Mouse (Mus musculus) neural tube, embryonic 10.5 days (tissue): Measurements from ENCODE around the gene Odf3.

Experiments used
- DNase-seq: peaks from one replicate; pipeline ENCODE4 v3.0.0-alpha.2; 2017; ENCODE audit warnings: low spot score; ENCODE audit errors: extremely low spot score

Gene Odf3

DNA sequence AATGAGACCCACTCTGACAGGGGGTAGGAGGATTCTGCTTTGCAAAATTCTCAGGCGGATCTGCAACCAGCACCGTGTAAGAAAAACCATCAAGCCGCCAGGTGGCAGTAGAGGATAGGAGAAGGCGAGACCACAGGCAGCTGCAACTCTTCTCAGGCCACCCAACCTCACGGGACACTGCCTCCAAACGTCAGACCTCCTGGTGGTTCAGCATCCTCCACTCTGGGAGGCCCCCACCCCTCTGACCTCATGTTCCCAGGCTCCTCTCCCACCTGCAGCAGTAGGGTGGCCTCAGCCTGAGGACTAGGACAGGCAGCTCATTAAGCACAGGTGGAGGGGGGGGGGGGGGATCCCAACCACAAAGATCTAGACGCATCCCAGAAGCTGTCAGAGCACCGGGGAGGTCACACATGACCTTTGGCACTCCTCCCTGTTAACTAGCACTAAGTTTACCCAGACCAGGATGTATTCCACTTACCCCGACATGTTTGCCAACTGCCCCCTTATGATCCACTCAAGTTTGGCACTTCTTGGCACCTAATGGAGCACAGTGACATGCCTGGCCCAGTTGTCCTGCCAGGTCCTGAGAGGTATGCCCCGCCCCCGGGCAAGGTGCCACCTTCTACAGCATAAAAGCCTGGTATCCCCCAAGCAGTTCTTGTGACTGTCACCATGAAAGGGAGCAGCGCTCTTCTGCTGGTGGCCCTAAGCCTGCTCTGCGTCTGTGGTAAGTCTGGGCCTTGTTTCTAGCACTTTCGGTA lies 2.5 kb upstream of the Odf3 start, which contains the start of gene Scgb1c1:
Gene Scgb1c1, plus strand, starts transcription at position 643 of the 761 bp plus-strand sequence.
- peak; percentile 93 for DNase-seq

DNA sequence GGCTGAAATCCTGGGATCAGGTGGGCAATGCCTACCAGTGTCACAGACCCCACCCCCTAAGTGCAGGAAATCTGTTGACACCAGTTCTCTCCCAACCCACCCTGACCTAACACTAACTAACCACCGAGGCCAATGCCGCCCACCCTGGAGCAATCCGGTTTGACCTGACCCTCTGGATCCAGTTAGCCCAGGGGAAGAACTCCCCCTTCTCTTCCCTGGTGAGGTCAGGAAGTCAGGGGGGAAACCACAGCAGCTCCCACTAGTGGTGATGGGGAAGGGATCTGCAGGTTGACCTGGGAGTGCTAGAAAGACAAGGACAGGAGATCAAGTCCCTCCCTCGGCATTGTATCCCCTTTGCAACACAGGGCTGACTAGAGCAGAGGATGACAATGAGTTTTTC lies 1.9 kb upstream of the Odf3 start:
- DNase-seq = no peak

- DNase-seq = no peak
Observed at GRCm38 (mm10) chr7:140846676-140847075, 929 bp upstream of the Odf3 start.

DNA sequence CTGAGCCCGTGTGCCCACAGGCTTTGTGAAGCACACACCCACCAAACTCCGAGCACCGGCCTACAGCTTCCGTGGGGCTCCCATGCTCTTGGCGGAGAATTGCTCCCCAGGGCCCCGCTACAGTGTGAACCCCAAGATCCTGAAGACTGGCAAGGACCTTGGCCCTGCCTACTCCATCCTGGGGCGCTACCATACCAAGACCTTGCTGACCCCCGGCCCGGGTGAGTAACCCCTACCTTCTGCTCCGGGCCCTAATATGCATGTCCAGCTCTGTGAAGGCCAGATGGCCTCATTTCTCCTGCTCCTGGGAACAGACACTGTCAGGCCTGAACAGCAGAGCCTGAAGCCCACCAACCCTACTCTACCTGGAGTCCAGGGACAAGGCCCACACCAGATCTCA lies 986 bp downstream of the Odf3 start:
- no peak for DNase-seq

DNA sequence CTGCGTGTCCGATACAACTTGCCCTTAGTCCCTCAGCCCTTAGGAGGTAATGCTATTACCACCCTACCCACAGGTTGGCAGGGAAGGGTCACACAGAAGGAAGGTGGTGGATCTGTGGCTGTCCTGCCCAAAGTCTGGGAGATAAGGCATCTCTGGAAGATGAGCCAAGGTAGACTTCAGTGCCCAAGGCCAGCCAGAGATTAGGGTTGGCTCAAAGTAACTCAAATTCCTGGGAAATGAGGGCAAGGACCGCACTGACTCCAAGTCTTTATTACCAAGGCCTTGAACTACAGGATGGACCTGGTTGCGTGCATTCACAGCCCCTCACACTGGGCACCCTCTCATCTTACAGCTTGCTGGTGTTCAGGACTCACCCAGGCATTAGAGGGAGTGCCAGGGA lies 4.3 kb downstream of the Odf3 start:
- DNase-seq = no peak

DNA sequence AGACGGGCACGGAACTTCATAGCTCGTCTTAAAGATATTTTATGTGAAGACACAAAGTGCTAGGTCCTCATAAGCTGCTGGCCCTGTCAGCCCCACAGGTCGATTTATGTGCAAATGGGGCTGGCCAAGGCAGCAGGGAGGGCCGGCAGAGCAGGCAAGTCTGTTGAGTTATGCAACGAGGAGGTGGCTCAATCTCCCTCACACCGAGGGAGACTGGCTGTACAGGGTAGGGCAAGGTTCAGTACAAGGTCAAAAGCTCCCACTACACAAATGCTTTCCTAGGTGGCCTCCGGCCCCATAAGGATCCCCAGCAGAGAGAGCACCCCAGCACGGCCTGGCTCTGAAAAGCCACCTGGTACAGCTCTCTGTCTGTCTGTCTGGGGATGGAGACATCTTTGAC lies 5.8 kb downstream of the Odf3 start:
- no peak for DNase-seq

DNA sequence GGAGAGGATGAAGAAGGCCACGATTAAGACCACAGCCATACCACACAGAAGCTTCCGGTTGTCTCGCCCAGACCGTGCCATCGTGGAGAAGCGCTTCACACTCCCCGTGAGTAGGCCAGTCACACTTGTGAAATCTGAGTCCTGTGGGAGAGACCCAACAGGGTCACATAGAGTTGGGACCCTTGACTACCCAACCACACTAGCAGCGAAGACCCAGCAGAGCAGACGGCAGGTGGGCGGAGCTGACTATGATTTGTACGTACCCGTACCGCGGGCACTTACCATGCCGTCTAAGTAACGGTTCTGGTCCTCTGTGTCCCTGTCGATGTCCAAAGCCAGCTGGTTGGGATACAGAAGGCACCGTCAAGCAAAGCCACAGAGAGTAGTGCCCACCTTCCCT lies 6.9 kb downstream of the Odf3 start:
- DNase-seq = no peak

DNA sequence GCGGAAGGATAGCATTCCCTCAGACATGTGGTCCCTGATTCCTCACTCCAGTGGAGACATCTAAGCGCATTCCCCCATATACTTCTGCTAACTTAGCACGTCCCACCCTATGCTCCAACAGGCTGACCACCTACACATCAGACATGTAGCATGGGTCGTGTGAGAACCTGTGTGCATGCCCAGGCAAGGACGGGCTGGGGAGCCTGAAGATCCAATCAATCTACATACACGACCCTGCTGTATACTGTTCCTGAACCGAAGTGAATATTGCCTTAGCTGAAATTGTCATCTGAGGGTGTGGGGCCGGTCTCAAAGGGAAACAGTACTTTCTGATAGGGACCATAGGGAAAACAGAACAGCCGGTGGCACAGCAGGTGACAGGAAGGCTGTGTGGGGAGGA lies 7.6 kb downstream of the Odf3 start:
- DNase-seq = no peak

DNA sequence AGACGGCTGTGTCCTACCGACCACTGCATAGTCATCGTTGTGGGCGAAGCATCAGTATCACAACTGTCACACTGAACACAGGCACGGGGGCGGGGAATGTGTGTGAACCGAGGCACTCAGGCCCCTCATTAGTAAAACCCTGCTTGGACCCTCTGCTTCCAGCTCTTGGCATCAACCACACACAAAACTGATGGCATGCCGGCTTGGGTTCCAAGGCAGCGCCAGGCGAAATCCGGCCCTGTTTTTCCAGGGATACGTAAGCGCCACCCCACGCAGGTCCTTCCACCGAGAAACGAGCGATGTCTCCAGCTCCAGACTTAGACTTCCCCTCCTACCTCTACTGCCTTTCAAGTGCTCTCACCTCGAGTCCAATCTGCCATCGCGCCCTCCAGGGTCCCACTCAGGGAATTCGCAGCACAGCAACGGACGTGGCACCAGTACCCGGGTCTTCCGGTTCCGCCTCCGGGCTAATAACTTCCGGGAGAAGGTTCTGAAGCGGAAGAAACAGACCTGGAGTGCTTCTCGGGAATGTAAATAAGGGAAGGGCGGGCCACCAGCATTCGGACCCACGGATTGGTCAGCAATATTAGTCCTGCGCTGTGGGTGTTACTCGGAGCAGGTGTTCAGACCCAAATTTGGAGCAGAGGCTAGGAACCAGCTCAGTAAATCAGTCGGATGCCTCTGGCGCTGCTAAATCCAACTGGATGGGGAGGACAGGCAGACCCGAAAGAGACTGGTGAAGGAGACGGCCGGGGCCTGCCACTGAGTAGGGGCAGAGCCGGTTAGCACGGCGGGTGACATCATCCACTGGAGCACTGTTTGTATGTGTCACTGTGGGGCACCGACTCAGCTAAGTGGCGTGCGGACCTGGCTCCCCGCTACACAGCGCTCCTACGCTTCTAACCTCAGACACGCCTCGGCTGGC lies 8.5 kb downstream of the Odf3 start, which contains the start of gene Gm45785:
Gene Gm45785, minus strand, starts transcription at position 472 of the 925 bp plus-strand sequence.
- peak; percentile 90 for DNase-seq

- DNase-seq = peak; percentile 79
Observed at GRCm38 (mm10) chr7:140856785-140857549, 9.4 kb downstream of the Odf3 start, which contains the start of gene Ric8a. TSS of gene Ric8a (plus strand) at chr7:140856957.

GRCm38 (mm10) chr7:140857550-140858505 lies 10.2 kb downstream of the Odf3 start, which contains the start of gene Bet1l:
TSS of gene Bet1l (minus strand) at chr7:140857577.
- DNase-seq = no peak

- DNase-seq = no peak
Observed at GRCm38 (mm10) chr7:140858746-140859145, 11.1 kb downstream of the Odf3 start.

DNA sequence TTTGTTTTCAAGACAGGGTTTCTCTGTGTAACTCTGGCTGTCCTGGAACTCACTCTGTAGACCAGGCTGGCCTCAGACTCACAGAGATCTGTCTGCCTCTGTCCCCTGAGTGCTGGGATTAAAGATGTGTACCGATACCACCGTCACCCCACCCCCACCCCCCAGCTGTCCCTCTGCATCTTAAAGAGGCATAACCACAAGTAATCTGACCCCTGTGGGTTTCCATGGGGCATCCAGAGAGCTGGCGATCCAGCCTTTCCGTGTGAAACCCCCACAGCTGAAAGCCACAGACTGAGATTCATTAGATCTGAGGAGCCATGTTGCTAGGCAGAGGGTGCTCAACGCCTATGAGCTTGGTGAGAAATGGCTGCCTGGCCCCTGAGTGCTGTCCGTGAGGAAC lies 12.4 kb downstream of the Odf3 start:
- no peak for DNase-seq

DNA sequence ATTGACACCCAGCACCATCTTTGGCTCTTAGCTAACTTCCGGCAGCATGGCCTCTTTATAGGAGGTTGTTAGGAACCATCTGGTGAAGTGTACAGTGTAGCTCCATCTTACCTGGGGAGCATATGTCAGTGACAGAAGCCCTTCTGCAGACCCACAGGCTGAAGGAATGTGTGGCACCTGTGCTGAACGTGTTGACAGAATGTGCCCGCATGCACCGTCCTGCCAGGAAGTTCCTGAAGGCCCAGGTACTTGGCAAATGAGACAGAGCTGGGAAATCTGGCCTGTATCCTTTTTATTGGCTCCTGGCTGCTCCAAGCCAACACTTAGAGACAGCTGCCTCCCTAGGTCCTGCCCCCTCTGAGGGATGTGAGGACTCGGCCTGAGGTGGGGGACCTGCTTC lies 13.1 kb downstream of the Odf3 start:
- DNase-seq = no peak

DNA sequence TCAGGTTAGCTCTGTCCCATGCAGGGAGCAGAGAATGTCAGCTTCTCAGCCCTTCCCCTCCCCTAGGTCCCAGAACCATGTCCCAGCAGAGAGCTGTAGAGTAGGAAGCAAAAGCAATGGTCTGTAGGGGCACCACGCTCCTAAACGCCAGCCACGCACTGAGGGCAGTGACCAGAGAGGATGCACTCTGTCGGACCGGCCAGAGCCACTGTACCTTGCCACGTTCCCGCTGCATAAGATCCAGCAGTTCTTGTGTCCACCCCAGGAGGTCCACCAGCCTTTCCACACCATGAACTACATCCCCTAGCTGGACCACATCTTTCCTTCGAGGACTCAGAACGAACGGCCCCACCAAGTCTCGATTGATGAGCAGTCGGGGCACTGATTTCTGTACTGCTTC lies 17.2 kb downstream of the Odf3 start:
- DNase-seq = no peak

- DNase-seq = no peak
Observed at GRCm38 (mm10) chr7:140874224-140874623, 26.6 kb downstream of the Odf3 start.

DNA sequence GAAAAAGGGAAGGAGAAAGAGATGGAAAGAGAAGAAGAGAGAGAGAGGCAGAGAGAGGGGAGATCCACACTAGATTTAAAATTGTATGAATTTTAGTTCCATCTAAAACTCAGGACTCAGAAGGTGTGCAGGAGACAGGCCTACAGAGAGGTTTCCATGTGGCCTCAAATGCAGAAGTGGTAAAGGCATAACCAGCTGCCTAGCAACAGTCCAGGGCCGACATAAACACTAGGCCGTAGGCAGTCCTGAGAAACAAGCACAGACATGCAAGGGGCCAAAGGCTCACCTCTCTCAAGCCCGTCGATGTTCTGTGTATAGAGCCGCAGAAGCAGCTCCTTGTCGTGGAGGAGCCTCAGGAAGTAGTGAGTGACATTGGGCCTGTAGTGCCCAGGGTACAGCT lies 29.8 kb downstream of the Odf3 start:
- DNase-seq = no peak

DNA sequence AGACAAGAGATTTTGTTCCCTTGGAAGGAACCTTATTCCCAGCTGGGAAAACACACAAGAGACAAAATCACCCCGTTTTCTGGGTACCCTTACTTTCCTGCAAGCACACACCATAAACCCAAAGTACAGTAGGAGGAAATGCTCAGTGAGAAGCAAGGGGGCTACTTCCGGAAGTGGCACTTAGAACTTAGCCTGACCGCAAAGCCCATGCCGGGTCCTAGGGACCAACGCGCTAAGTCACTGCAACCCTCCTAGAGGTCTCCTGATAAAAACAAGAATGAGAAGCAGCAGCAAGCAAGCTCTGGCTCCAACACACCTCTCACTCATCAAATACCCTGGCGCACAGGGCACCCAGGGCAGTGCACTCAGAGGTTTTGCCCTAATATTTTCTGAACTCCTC lies 31.8 kb downstream of the Odf3 start:
- DNase-seq = no peak

DNA sequence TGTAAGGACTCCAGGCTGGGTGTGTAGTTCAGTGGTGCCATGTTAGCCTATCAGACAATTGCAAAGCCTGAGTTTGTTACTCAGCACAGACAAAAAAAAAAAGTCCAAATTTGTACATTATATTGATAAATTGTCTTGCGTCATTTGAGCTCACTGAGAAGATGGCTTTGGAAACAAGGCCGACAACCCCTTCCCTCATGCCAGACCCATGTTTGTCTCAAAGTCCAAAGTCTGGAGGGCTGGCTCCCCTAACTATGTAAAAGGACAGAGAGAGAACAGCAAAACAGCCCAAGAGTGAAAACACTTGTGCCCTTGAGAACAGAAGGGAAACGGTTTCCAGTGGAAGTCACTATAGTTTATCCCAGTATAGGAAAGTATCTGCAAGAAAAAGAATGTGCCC lies 32.8 kb downstream of the Odf3 start:
- no peak for DNase-seq

GRCm38 (mm10) chr7:140880865-140881515 lies 33.4 kb downstream of the Odf3 start:
- DNase-seq = no peak
